Mouse (Mus musculus) C2C12 (cell line): ENCODE results near the gene Tnnc1.

ENCODE experiments used
- CEBPB ChIP-seq: IDR thresholded peaks from one replicate; pipeline ENCODE4 v1.6.1; 2011; ENCODE audit warnings: low read depth, mild to moderate bottlenecking, control low read depth, moderate library complexity
- CTCF ChIP-seq: IDR thresholded peaks from one replicate; pipeline ENCODE4 v1.5.1; 2011; ENCODE audit not compliant: control insufficient read depth, insufficient read depth, insufficient read length
- MAX ChIP-seq: IDR thresholded peaks from one replicate; pipeline ENCODE4 v1.6.1; 2011; ENCODE audit warnings: mild to moderate bottlenecking, control low read depth
- MYOD1 ChIP-seq: IDR thresholded peaks from one replicate; pipeline ENCODE4 v1.6.1; 2011; ENCODE audit warnings: low read depth; ENCODE audit not compliant: control insufficient read depth, insufficient read length
- MYOG ChIP-seq: IDR thresholded peaks from one replicate; pipeline ENCODE4 v1.6.1; 2011; ENCODE audit not compliant: control insufficient read depth, insufficient read length; ENCODE audit errors: extremely low read depth
- USF1 ChIP-seq: IDR thresholded peaks from one replicate; pipeline ENCODE4 v1.6.1; 2011; ENCODE audit warnings: low read depth, mild to moderate bottlenecking, control low read depth, moderate library complexity

- TF ChIP-seq MYOD1, result no peak
- TF ChIP-seq CTCF, result no peak
- TF ChIP-seq MYOG, result no peak
- TF ChIP-seq MAX, result no peak
- no peak for TF ChIP-seq USF1
- no peak for TF ChIP-seq CEBPB
These were observed 37.1 kb upstream of the Tnnc1 start for GRCm38 (mm10) chr14:31170963-31171362.
